Mouse (Mus musculus): Measurements from ENCODE around the gene Il20rb. TPM values are rescaled to one million over a fixed set of nuclear protein-coding genes. Genes with fewer than 3 reads are reported as not detected.
A peak's percentile ranks its signal among the peaks of the same experiment; 100 is the strongest.

Il20rb gene
- total and polyA plus RNA-seq, 3 experiments, result 0.86 to 2.0 (median 1.6) TPM

DNA sequence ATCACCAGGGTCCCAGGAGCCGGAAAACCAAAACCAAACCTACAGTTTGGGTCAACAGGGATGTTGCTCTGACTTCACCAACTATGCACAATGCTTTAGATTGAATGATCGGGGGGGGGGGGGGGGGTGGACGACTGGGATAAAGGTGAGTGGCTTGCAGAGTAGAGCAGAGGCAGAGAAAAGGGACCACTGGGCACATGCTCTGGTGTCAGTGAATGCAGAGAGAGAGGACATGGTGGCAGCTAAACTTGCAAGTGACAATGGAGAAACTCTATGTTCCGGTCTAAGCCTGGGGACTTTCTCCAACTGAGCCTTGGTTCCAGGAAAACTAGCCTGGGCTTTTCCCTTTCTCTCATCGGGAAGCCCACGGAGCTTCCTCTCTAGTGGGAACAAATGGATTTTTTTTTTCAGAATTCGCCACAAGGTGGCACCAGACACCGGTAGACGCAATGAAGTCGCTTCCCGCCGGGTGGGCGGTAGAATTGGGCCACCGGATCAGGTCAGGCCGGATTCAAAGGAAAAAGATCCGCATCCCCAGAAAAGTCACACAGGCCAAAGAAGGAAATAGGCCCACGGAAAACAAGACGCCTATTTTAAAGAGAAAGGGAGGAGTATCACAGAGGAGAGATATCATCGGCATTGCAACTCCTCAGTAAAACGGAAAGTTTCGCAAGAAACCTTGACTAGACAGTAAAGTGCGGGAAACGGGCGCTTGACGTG is 32.5 kb downstream of the Il20rb start:
- H3K9ac ChIP-seq (ENCODE audit: low read depth, low read length), result peak overlapping the region; percentile 45

DNA sequence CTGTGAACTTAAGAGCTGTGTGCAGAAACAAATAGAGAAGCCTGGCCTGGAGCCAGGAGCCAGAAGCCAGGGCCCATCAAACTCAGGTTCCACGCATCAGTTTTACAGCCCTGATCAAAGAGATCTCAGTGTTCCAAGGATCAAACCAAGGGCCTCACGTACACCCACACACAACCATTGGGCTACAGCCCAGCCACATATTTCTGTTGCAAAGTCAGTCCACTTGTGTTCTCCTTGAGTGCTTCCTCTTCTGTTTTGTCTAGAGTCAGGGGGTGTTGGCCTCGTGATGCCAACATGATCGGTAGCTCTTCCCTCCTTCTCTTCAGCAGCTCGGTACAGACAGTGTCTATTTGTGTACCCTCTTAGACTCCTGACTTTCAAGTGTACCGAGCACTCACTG is 34.2 kb downstream of the Il20rb start:
- H3K9ac ChIP-seq (ENCODE audit: low read depth, low read length), result no peak overlapping the region
- H3K27me3 ChIP-seq (ENCODE audit: control insufficient read depth, insufficient read depth, low read length), result no peaks in the 10 kb centered on the region
- WGBS, result 51% methylated on average over 6 of the region's 6 CpGs
- peaks cover 2% of the 10 kb centered on the region; the same call in 1 of the 2 replicates for H3K4me1 ChIP-seq (ENCODE audit: control insufficient read depth, insufficient read depth, low read length)
- intact Hi-C loops (cut with DNase I), result no loop called here
- H3K79me2 ChIP-seq (replicated peaks; ENCODE audit: control insufficient read depth, insufficient read depth, low read length), result no peaks in the 10 kb centered on the region
- TF ChIP-seq CTCF (IDR thresholded peaks at IDR 0.05), result no peak
- TF ChIP-seq POLR2A (IDR thresholded peaks at IDR 0.05; ENCODE audit: insufficient read depth, low read depth, low read length), result no peak
- TF ChIP-seq EP300 (IDR thresholded peaks at IDR 0.05; ENCODE audit: insufficient read depth, low read depth, low read length), result no peak
- no peaks in the 10 kb centered on the region for H3K36me3 ChIP-seq (ENCODE audit: control insufficient read depth, insufficient read depth, low read length)
- H3K4me3 ChIP-seq, result no peak overlapping the region
- H3K27ac ChIP-seq, result no peak overlapping the region
- DNase-seq, result no peak

More for the DNA sequence above, 32.5 kb downstream of the Il20rb start:
- H3K27ac ChIP-seq, result peak overlapping the region; percentile 71
- H3K4me3 ChIP-seq, result peak overlapping the region; percentile 61
- 5% methylated on average over 24 of the region's 25 CpGs for WGBS
- H3K27me3 ChIP-seq (ENCODE audit: control insufficient read depth, insufficient read depth, low read length), result no peaks in the 10 kb centered on the region
- H3K79me2 ChIP-seq (replicated peaks; ENCODE audit: control insufficient read depth, insufficient read depth, low read length), result no peaks in the 10 kb centered on the region
- no peaks in the 10 kb centered on the region for H3K36me3 ChIP-seq (ENCODE audit: control insufficient read depth, insufficient read depth, low read length)
- DNase-seq, result peak; percentile 81 to 83
- intact Hi-C loops (cut with DNase I), result loop anchor here (1.0 to 2.0 kb wide), 7 partner anchors 39 to 463 kb away; no protein-coding TSS in a partner anchor
- TF ChIP-seq EP300 (IDR thresholded peaks at IDR 0.05; ENCODE audit: insufficient read depth, low read depth, low read length), result peak; percentile 85; the same call in 1 of the 2 replicates
- peak; percentile 91 for TF ChIP-seq CTCF (IDR thresholded peaks at IDR 0.05)
- TF ChIP-seq POLR2A (IDR thresholded peaks at IDR 0.05; ENCODE audit: insufficient read depth, low read depth, low read length), result no peak
- peaks cover 2% of the 10 kb centered on the region; the same call in 1 of the 2 replicates for H3K4me1 ChIP-seq (ENCODE audit: control insufficient read depth, insufficient read depth, low read length)

DNA sequence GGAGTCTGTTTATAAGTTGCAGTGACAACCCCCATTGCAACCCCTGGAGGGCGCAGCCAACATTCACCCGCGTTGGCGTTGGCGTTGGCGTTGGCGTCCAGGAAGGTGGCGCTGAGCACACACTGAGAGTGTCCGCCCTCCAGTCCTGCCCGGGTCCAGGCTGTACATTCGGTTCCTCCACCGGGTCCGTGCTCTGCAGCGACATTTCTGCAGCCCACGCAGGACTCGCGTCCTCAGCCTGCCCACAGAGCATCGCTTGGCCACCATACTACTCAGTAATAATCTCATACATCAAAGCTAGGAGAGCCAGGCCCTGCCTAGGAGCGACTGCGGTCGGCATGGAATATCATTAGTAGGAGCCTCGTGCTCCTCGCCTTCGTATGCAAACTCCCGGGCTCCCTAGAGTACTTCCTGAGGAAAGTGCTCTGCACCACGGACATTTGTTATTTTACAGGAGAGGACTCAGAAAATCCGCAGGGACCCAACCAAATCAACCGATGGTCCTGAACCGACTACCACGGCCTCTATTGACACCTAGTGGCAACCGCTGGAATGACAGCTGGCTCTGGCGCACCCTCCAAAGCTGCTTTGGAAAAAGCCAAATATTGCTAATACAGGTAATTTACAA is 40.4 kb downstream of the Il20rb start:
- peak overlapping the region; percentile 49 for H3K4me3 ChIP-seq
- no peaks in the 10 kb centered on the region for H3K4me1 ChIP-seq (ENCODE audit: control insufficient read depth, insufficient read depth, low read length)
- peak; percentile 70 to 85 for DNase-seq
- TF ChIP-seq POLR2A (IDR thresholded peaks at IDR 0.05; ENCODE audit: insufficient read depth, low read depth, low read length) (no peak), CTCF (IDR thresholded peaks at IDR 0.05) (peak; percentile 90)
- no peaks in the 10 kb centered on the region for H3K36me3 ChIP-seq (ENCODE audit: control insufficient read depth, insufficient read depth, low read length)
- no peak overlapping the region for H3K27ac ChIP-seq
- WGBS, result 2% methylated on average over 32 of the region's 32 CpGs
- H3K9ac ChIP-seq (ENCODE audit: low read depth, low read length), result peak overlapping the region; percentile 0; the same call in 1 of the 2 replicates
- H3K79me2 ChIP-seq (replicated peaks; ENCODE audit: control insufficient read depth, insufficient read depth, low read length), result no peaks in the 10 kb centered on the region
- intact Hi-C loops (cut with DNase I), result loop anchor here (1.0 to 5.0 kb wide), 3 partner anchors 45 to 711 kb away; no protein-coding TSS in a partner anchor
- H3K27me3 ChIP-seq (ENCODE audit: control insufficient read depth, insufficient read depth, low read length), result no peaks in the 10 kb centered on the region

DNA sequence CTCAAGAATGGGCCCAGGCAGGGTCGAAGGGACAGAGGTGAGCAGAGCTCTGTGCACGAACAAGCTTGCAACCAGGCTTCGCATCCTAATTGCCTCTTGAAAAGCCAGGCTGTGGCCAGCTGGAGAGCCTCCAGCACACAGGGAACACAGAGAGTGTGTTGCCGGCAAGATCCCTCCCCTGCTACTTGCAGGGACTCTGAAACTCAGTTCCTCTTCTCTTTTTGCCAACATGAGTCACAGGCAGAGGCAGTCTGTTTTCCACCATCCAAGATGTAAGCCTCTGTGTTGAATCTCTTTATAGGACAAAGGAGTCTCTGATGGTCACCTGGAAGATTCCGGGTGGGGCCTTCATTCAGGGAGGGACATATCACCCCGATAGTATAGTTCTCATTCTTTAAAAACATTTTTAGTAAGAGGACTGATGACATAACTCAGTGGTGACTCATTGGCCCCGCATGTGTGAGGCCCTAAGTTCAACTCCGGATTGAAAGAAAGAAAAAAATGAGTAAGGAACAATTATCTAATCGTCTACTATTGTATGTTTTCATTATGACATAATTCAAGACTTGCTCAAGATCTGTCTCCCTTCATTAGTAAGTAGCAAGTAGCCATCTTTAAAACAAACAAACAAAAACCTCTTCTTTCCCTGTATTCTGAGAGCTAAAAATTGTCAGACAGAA is 46.3 kb downstream of the Il20rb start:
- H3K27ac ChIP-seq, result no peak overlapping the region; the same call in 1 of the 2 replicates
- H3K36me3 ChIP-seq (ENCODE audit: control insufficient read depth, insufficient read depth, low read length), result no peaks in the 10 kb centered on the region
- intact Hi-C loops (cut with DNase I), result no loop called here
- TF ChIP-seq CTCF (IDR thresholded peaks at IDR 0.05) (no peak), EP300 (IDR thresholded peaks at IDR 0.05; ENCODE audit: insufficient read depth, low read depth, low read length) (0 out of 2 replicates have a peak, but pooled peaks have one; percentile 34), POLR2A (IDR thresholded peaks at IDR 0.05; ENCODE audit: insufficient read depth, low read depth, low read length) (no peak)
- H3K79me2 ChIP-seq (replicated peaks; ENCODE audit: control insufficient read depth, insufficient read depth, low read length), result no peaks in the 10 kb centered on the region
- H3K4me1 ChIP-seq (ENCODE audit: control insufficient read depth, insufficient read depth, low read length), result peaks cover 3% of the 10 kb centered on the region; the same call in 1 of the 2 replicates
- DNase-seq, result peak; percentile 52 to 59
- 22% methylated on average over 9 of the region's 9 CpGs for WGBS
- no peak overlapping the region for H3K9ac ChIP-seq (ENCODE audit: low read depth, low read length)
- H3K27me3 ChIP-seq (ENCODE audit: control insufficient read depth, insufficient read depth, low read length), result no peaks in the 10 kb centered on the region
- no peak overlapping the region for H3K4me3 ChIP-seq

DNA sequence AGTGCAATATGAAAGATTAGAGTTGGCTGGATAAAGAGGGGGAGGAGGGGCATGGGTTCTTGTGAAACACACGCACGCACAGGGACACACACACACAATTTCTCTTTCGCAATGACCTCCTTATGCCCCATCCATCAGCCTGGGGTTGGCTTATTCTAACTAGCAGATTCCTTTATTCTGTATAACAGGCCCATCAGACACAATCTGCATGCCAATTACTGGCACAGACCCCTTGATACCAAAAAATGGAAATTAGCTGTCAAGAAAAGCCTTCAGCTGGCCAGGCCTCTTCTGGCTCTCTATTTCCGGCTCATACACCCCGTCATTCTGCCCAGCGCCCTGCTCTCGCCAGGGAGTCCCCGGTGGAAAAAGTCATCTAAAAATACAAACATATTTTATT is 47.1 kb downstream of the Il20rb start:
- no peak for DNase-seq
- Histone ChIP-seq H3K4me1 (ENCODE audit: control insufficient read depth, insufficient read depth, low read length) (peaks cover 3% of the 10 kb centered on the region; the same call in 1 of the 2 replicates), H3K79me2 (replicated peaks; ENCODE audit: control insufficient read depth, insufficient read depth, low read length) (no peaks in the 10 kb centered on the region), H3K4me3 (no peak overlapping the region), H3K27me3 (ENCODE audit: control insufficient read depth, insufficient read depth, low read length) (no peaks in the 10 kb centered on the region), H3K27ac (no peak overlapping the region), H3K36me3 (ENCODE audit: control insufficient read depth, insufficient read depth, low read length) (no peaks in the 10 kb centered on the region), H3K9ac (ENCODE audit: low read depth, low read length) (no peak overlapping the region)
- intact Hi-C loops (cut with DNase I), result no loop called here
- WGBS, result 71% methylated on average over 8 of the region's 8 CpGs
- TF ChIP-seq EP300 (IDR thresholded peaks at IDR 0.05; ENCODE audit: insufficient read depth, low read depth, low read length), result no peak
- no peak for TF ChIP-seq POLR2A (IDR thresholded peaks at IDR 0.05; ENCODE audit: insufficient read depth, low read depth, low read length)

Data from heart, adult 2 months (tissue).